Mouse (Mus musculus): Measurements from ENCODE around the gene Uba1y. TPM values are rescaled to one million over a fixed set of nuclear protein-coding genes. Genes with fewer than 3 reads are reported as not detected.
A peak's percentile ranks its signal among the peaks of the same experiment; 100 is the strongest.
"Not testable (repeated sequence)": the region's sequence is repeated elsewhere in the genome, so short reads cannot be mapped to it uniquely, and the experiment has no call there.

Uba1y gene
- not detected for total RNA-seq (2021)

DNA sequence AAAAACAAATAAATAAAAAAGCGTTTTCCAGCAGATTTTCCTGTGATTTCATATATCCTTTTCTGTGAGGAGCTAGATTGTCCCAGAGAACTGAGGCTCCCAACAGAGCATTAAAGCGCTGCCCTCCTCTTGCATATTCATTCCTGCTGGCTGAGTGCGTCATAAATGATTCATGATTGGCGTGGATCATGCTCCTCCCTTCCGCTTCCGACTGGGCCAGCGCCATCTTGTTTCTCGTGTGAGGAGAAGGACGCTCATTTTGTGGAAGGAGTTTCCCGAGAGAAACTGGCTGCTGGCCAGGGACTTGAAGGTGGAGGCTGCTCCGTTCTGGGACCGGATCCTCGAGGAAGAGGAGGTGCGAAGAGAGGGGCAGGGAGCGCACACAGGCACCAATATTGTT, at the start of gene Uba1y:
Gene Uba1y (plus strand): TSS at position 254 of the 400 bp plus-strand sequence.
- intact Hi-C loops (cut with DNase I): no loop called here
- no peak for DNase-seq

DNA sequence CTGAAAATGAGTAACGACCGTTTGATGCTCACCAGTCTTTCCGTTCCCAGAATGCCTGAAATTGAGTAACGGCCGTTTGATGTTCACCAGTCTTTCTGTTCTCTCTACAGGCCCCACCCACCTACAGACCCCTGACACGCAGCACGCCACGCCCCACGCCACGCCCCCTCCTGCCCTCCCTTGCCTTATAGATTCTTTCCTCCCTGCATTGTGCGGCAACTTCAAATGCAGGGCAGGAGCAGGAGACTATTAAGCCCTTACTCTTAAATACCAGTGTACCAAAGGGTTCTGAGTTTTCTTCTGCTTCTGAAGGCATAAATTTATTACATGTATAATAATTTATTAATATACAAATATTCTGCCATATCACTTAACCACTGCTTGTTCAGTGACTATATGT, 21.1 kb upstream of the Uba1y start, which contains the start of gene Zfy1:
Gene Zfy1 (minus strand): TSS at position 101 of the 400 bp plus-strand sequence.
- DNase-seq; intact Hi-C loops (cut with DNase I): not testable (repeated sequence)

DNA sequence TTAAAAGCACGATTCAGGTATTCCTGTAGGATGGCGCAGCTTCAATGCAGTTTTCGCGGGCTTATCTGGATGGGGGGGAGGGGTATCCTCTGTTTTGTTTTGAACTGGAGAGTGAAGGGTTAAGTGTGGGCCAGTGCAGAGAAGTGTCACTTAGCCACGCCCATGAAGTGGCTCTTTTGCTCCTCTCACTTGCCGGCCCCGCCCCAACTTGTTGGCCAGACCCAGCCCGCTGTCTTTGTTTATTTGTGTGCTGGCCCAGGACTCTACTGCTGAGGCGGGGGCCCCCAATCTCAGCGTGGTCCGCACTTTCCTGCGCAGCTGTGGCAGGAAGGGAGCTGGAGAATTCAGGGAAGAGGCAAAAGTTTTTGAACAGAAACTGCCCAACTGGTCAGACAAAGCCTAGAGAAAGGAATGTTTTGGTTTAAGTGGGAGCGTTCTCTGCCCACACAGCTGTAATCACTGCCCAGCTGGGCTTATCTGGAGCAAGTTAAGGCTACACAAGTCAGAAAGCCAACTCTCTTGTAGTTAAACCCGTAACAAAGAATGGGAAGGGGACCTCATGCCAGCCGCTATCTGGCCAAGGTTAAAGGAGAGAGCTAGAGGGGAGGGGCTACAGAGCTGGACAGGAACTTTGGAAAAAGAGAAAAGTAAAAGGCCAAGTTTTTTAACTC, 9.3 kb upstream of the Uba1y start:
- DNase-seq: peak in 1 of 2 experiments; percentile 21

DNA sequence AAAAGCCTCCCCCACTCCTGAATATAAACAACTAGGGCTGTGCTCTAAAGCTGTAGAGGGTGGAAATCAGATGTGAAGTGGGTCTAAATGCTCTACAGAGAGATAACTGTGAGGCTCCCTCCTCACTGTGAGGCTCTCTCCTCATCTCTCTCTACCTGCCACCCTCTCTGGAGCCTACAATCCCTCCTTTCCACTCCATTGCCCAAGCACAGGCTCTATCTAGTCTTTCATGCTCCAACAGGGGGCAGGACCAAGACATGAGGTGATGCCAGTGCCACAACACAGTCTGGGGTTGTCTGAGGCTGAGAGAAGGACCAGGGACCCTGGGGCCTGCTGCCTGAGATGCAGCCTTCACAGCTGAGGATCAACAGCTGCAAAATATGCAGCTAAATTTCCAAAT, 54.0 kb downstream of the Uba1y start:
- intact Hi-C loops (cut with DNase I): no loop called here
- no peak for DNase-seq

More for the DNA sequence above, 9.3 kb upstream of the Uba1y start:
- intact Hi-C loops (cut with DNase I): no loop called here

DNA sequence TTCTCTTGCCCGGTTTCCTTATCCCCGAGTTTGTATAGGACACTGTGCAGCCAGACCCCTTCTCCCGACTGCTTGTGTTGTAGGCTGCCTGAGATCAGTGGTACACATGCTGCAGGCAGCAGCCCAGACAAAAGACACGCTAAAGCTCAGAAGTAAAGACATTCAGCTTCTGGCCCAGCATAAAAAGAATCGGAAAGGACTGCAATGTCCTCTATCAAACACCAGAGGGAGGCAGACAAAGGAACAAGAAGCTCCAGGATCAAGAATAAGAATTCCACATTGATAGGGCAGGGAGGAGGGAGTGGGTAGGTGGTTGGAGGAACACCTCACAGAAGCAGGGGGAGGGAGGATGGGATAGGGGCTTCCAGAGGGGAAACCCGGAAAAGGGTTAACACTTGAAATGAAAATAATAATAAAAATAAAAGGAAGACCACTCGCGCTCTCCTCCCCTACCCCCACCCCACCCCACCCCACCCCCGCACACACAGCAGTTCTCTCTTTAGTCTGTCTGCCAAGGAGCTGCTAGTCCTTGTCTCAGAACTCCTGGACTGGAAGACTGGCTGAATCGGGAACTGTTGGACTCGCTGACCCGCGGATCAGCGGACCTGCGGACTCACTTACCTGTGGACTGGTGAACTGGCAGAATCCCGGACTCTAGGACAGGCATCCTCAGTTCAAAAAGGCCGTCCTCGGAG, 54.6 kb downstream of the Uba1y start:
- DNase-seq: peak in 1 of 2 experiments; percentile 2
- intact Hi-C loops (cut with DNase I): no loop called here

Other genes with a start within 250 kb of the Uba1y start
- not detected for gene Zfy1, start 21.2 kb upstream of the Uba1y start, total RNA-seq (2021)
- 10 to 100 TPM in 1 of 2 experiments, not detected in 1; 13.6 TPM for gene Kdm5d, start 79.1 kb downstream of the Uba1y start, total RNA-seq (2021)
- 10 to 100 TPM in 1 of 2 experiments, not detected in 1; 78.4 TPM for gene Eif2s3y, start 191.9 kb downstream of the Uba1y start, total RNA-seq (2021)